Mouse (Mus musculus) CD4-positive, CD25-positive, alpha-beta regulatory T cell, adult 4 months (primary cell): ENCODE results near the gene Btbd17. TPM values are rescaled to one million over a fixed set of nuclear protein-coding genes. Genes with fewer than 3 reads are reported as not detected.

Source experiments
- ATAC-seq: one replicate; pipeline ENCODE4 v1.8.0; 2017
- polyA plus RNA-seq, 2 experiments: library from polyadenylated mRNA; unstranded; fragments of 100-300 nt; shearing (Covaris generic); gene quantifications; one replicate each; pipeline ENCODE4 v1.2.1; 2017

Gene Btbd17
- polyA plus RNA-seq, 2 experiments from 2014 or later, result not detected

GRCm38 (mm10) chr11:114802540-114803267 is 7.0 kb upstream of the Btbd17 start:
- no peak for ATAC-seq

- no peak for ATAC-seq
Observed at GRCm38 (mm10) chr11:114801906-114802305, 6.2 kb upstream of the Btbd17 start.

GRCm38 (mm10) chr11:114798624-114799023 is 2.9 kb upstream of the Btbd17 start, which contains the start of gene Gpr142:
Gene Gpr142 (plus strand): TSS chr11:114798924.
- ATAC-seq, result no peak

- no peak for ATAC-seq
Observed at GRCm38 (mm10) chr11:114797981-114798380, 2.2 kb upstream of the Btbd17 start.

DNA sequence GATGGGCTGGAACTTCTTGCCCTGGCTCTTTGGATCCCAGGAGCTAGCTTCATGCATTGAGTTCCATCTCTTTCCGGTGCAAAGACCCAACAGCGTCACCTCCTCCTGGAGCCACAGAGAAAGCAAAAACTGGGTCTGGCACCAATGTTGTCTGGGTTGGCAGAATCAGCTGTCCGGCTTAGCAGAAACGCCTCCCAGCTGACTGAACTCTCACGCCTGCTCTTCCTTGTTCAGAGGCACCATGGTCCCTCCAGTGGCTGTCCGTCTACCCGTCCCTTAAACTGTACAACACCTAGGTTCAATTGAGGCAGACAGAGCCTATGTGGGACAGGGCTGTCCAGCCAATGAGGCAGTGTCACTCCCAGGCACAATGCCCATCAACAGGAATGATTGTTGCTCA is 1.4 kb upstream of the Btbd17 start:
- no peak for ATAC-seq

DNA sequence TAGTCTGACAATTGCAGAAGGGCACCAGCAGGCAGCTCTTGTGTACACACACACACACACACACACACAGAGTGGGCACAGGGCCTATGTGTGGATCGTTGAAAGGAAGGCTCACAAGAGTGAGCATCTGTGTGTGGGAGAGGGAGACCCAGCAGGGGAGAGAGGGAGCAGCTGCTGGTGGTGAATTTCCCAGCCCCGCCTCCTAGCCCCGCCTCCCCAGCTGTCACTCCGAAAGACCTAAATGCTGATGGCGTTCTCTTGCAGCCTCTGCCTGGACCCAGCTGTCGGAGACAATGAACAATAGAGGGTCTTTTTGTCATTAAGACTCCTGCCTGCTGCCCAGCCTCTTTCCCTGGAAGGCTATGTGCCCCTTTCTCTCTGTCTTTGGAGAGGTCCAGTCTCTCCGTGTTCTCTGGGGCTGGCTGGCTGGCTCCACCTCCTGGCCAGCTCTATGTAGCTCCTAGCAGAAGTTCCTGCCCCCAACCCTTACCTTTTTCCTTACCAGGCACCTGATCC is 456 bp downstream of the Btbd17 start:
- ATAC-seq, result no peak

DNA sequence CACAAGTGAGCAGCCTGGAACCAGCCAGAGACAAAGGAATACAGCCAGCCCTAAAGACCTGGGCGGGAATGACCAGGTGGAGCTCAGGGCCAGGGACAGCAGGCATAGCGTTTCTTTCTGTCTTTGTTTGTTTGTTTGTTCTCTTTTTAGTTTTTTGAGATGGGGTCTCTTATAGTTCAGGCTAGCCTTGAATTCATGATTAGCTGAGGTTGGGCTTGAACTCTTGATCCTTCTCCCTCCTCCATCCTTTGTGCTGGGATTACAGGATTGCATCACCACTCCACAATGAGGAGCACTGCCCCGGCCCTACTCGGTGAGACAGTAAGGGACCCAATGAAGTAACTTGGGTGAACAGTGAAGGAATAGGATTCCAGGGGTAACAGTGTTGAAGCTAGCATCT is 1.1 kb downstream of the Btbd17 start:
- ATAC-seq, result no peak

- ATAC-seq, result no peak
Observed at GRCm38 (mm10) chr11:114793868-114794545, 1.7 kb downstream of the Btbd17 start.

- no peak for ATAC-seq
Observed at GRCm38 (mm10) chr11:114792931-114793494, 2.7 kb downstream of the Btbd17 start.

DNA sequence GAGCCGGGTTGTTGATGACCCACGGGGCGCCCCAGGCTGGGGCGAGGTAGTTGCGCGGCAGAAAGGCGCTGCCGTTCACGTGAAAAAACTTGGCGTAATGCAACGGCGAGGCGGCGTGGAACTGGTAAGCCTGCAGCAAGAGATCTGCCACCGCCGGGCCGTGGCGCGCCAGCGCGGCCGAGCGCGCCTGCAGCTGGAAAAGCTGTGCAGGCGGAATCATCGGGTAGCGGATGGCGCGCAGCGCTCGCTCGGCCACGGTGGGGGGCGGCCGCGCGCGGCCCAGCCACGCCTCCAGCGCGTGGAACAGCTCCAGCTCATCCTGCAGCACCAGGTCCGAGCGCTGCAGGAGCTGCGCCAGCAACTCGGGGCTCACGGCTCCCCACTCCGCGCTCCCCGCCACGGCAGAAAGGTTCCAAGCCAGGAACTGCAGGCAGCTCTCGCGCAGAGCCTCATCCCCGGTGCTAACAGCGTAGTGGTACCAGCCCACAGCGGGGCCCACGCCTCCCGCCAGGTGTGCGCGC is 3.8 kb downstream of the Btbd17 start:
- ATAC-seq, result no peak

DNA sequence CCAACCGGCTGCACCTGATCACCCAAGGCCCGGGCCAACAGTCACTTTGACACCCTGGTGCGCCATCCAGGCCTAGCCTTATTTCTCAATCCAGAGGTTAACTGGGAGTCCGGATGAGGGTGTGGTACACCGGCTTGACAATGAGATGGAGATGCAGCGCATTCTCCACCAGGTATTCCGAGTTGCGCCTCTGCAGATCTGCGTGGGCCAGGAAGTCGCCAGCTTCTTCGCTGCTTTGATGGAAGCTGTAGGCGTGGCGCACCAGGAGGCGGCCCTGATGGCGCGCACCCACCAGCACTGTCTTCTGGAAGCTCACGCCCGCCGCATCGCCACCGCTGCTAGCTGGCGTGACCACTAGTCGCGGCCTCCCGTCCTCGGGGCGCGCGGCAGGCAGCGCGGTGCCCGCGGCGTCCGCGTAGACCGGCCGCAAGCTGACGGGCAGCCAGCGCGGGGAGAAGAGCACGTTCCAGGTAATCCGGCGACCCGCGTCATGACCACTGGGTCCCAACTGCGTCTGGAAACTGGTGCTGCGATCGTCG is 4.3 kb downstream of the Btbd17 start:
- no peak for ATAC-seq

DNA sequence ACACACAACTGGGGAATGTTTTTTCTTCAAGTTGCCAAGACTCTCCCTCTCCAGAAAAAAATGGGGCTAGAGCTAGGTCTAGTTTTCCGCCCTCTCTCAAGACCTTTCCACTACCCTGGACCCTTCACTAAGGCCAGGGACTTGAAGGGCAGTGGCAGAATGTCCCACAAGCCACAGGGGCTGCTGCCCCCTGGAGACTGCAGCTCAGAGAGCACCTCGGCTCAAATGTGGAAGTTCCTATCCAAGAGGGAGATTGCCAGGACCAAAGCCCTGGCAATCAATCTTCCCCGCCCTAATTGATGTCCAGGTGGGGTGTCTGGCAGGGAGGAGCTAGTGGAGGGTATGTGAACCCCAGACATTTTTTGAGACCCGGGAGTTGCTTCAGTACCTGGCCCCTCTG is 4.9 kb downstream of the Btbd17 start:
- no peak for ATAC-seq

GRCm38 (mm10) chr11:114790171-114790570 is 5.6 kb downstream of the Btbd17 start:
- ATAC-seq, result no peak

GRCm38 (mm10) chr11:114789716-114790115 is 6.0 kb downstream of the Btbd17 start:
- no peak for ATAC-seq

- ATAC-seq, result peak; percentile 58
Observed at GRCm38 (mm10) chr11:114789061-114789714, 6.6 kb downstream of the Btbd17 start.

DNA sequence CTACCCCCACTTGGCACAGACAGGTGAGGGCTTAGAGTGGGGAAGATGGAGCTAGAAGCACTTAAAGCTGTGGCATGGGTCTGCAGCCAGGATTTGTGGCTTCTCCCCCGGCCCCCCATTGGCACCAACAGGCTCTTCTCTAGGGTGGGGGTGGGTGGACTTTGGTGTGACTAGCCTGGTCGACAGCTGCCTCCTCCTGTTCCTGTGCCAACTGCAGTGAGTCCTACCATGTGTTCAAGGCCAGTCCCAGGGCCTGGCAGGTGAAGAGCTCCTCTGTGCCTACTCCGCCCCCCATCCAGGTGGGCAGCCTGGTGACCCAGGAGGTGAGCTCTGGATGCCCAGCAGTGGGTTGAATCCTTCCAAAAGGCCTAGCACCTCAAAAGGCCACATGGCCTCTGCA is 8.1 kb downstream of the Btbd17 start:
- ATAC-seq, result no peak

- no peak for ATAC-seq
Observed at GRCm38 (mm10) chr11:114786326-114786725, 9.4 kb downstream of the Btbd17 start.

DNA sequence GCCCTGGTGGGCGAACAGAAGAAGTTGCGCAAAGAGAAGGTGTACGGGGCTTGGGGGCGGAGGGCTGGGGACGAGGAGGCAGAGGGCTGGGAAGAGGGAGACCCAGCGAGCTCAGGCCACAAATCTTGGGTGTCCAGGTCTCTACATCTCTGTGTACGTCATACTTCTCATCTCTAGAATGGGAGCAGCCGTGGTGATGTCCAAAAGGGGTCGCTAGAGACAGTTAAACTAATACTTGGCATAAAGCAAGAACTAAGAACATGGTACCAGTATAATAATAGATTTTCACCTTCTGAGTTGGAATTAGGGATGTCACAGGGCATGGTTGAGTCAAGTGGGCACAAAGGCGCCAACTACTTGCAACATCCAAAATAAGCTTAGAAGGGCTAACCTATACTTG is 9.9 kb downstream of the Btbd17 start:
- no peak for ATAC-seq

DNA sequence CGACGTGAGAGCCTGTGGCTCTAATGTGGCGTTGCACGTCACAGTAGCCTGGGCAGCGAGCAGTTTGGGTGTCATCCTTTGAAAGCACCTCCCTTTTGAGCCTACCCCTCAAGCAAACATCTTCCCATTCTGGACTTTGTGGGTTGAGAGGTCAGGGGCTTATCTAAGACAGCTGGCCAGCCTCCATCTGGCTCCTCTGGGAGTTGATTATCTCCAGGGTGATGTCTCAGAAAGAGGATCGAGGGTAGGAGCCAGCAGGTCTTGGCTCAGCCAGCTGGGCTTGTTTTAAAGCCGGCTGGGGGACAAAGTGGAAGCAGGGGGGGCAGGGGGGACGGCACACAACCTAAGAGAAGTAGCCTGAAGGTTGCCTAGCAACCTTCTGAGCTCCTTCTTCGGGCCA is 15.7 kb downstream of the Btbd17 start:
- no peak for ATAC-seq

DNA sequence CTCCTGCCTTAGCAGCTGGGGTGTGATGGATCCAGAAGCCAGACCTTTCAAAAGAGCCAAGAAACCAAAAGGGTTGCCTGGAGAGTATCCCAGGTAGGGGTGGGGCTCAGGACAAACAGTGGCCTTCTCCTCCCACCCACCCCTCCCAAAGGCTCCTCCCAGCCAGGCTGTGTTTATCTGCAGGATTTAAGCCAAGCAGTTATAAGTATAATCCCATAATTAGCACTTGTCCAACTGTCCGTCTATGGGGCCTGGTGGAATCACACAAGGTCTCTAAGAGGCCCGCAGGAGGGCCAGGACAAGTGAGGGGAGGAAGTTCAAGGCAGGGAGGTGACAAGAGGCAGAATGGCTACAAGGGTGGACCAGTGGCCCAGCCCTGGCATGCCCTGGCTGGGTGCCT is 23.8 kb downstream of the Btbd17 start:
- no peak for ATAC-seq

- ATAC-seq, result no peak
Observed at GRCm38 (mm10) chr11:114769911-114770310, 25.8 kb downstream of the Btbd17 start.
